Mouse (Mus musculus): ENCODE data around the gene Efna5. TPM values are rescaled to one million over a fixed set of nuclear protein-coding genes. Genes with fewer than 3 reads are reported as not detected.

Efna5 gene
- 26.9 and 32.4 TPM in 2 replicates for polyA plus RNA-seq (2015; fragmentation: Nextera tagmentation; extraction: Ambion mirVana)

DNA sequence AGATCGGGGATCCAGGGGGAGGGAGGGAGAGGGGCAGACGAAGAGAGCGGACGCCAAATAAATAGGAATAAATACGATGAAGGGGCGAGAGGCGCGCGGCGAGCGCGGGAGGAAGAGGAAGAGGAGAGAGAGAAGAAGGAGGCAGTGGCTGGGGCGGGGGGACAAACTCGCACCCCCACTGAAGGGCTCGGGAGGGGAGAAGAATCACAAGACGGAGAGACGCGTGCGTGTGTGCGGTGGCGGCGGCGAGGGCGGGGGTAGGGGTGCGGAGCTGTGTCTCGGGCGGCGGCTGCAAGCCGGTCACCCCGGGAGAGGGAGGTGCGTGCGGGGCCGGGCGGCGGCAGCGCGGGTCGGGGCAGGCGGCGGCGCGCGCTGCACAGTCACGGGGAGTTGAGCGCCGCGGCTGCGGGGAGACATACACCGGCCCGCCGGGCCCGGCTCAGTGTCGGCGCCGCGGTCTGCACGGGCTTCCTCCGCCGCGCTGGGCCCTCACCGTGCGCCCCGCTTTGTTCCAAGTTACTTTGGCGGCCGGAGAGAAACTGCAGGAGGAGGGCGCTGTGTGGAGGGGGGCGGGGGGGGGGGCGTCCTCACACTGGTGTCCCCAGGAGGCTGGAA is at the start of gene Efna5:
Efna5 (minus strand) TSS at position 142 of the 615 bp plus-strand sequence.
- ATAC-seq (ENCODE audit: low FRiP score, low TSS enrichment) = peak; percentile 16
- H3K4me3 ChIP-seq (ENCODE audit: low read length) = peak within 1 kb of the TSS; percentile 72
- no peaks in the 10 kb centered on the region for H3K36me3 ChIP-seq (ENCODE audit: insufficient read depth, low read length)
- under 1% methylated on average over 38 of the region's 68 CpGs for WGBS
- H3K4me2 ChIP-seq (replicated peaks; ENCODE audit: low read depth, low read length) = peak within 1 kb of the TSS; percentile 98
- H3K27ac ChIP-seq (ENCODE audit: low read length) = peak within 1 kb of the TSS; percentile 95
- H3K27me3 ChIP-seq (ENCODE audit: insufficient read depth, low read length) = no peaks in the 10 kb centered on the region
- H3K4me1 ChIP-seq (ENCODE audit: insufficient read depth, low read length) = peaks cover 7% of the 10 kb centered on the region
- H3K9me3 ChIP-seq (ENCODE audit: low read length) = no peaks in the 10 kb centered on the region
- H3K9ac ChIP-seq (replicated peaks; ENCODE audit: low read length) = peak within 1 kb of the TSS; percentile 84

DNA sequence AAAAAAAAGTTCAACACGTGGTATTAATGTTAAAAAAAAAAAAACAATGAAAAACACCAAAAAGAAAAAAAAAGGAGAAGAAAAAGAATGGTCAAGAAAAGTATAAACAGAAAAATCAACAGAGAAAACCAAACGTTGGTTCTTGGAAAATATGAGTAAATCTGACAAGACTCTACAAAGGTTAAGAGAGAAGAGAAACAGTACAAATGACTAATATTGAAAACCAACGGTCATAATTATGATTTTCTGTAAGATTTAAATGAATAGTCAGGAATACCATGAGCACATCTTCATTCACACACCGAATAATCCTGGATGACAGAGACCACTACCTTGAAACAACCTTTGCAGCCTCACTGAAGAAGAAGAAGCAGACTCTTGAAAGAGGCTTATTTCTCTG is 34.2 kb upstream of the Efna5 start:
- no peaks in the 10 kb centered on the region for H3K36me3 ChIP-seq (ENCODE audit: insufficient read depth, low read length)
- H3K4me3 ChIP-seq (ENCODE audit: low read length) = no peak overlapping the region
- H3K4me2 ChIP-seq (replicated peaks; ENCODE audit: low read depth, low read length) = no peak overlapping the region
- H3K9ac ChIP-seq (replicated peaks; ENCODE audit: low read length) = no peak overlapping the region
- no peaks in the 10 kb centered on the region for H3K9me3 ChIP-seq (ENCODE audit: low read length)
- no peak overlapping the region for H3K27ac ChIP-seq (ENCODE audit: low read length)
- no peaks in the 10 kb centered on the region for H3K4me1 ChIP-seq (ENCODE audit: insufficient read depth, low read length)
- 87% methylated on average over 4 of the region's 4 CpGs for WGBS
- no peak for ATAC-seq (ENCODE audit: low FRiP score, low TSS enrichment)
- no peaks in the 10 kb centered on the region for H3K27me3 ChIP-seq (ENCODE audit: insufficient read depth, low read length)

DNA sequence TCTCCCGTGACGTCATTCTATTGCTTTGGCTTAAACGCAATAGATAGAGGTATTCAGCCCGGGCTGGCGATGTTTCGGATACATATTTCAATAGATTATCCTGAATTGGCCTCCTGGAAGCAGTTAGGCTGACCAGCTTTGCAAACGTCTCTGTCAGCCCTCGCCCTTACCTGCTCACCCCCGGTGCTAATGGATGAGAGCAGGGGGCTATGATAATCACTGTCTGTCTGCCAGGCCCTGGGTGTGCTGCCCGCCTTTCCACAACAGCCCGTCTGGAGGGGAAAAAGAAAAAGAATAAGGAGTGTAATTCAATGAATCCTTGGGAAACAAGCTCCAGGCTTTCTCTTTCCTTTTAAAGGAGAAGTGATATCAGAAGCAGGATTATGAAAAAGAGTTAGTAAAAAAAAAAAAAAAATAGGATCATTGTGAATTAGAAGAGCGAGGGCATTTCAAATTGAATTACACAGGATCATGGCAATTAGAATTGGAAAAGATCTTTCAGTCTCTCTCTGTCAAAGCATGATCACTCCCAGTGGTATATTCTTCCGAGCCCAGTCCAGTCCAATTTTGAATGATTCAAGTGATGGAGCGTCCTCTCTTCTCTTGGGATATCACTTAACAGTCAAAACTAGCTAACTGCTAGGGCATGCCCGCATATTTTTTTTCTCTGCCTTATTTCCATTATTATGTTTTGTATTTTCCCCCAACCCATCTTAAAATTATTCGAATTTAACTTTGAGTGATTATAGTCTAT is 24.8 kb upstream of the Efna5 start:
- Histone ChIP-seq H3K36me3 (ENCODE audit: insufficient read depth, low read length) (no peaks in the 10 kb centered on the region), H3K27ac (ENCODE audit: low read length) (no peak overlapping the region), H3K4me3 (ENCODE audit: low read length) (no peak overlapping the region), H3K9ac (replicated peaks; ENCODE audit: low read length) (no peak overlapping the region), H3K4me2 (replicated peaks; ENCODE audit: low read depth, low read length) (no peak overlapping the region), H3K4me1 (ENCODE audit: insufficient read depth, low read length) (no peaks in the 10 kb centered on the region), H3K9me3 (ENCODE audit: low read length) (no peaks in the 10 kb centered on the region), H3K27me3 (ENCODE audit: insufficient read depth, low read length) (no peaks in the 10 kb centered on the region)
- no peak for ATAC-seq (ENCODE audit: low FRiP score, low TSS enrichment)
- WGBS = 76% methylated on average over 16 of the region's 16 CpGs

DNA sequence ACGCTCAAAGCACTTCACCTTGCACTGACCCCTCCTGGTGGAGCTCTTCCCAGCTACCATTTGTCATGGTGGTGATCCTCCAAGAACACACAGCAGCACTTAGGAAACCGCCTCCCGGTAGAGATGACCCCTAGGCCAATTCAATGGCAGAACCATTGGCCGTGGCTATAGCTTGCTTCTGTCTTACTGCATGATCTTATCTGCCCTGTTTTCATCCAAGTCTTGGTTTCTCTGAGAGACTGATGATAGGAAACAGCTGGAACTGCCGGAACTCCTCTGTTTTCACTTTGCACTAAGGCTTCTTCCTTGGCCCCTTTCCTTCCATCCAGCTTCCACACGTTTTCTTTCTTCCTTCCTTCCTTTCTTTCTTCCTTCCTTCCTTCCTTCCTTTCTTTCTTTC is 17.9 kb upstream of the Efna5 start:
- no peak for ATAC-seq (ENCODE audit: low FRiP score, low TSS enrichment)
- H3K36me3 ChIP-seq (ENCODE audit: insufficient read depth, low read length) = no peaks in the 10 kb centered on the region

DNA sequence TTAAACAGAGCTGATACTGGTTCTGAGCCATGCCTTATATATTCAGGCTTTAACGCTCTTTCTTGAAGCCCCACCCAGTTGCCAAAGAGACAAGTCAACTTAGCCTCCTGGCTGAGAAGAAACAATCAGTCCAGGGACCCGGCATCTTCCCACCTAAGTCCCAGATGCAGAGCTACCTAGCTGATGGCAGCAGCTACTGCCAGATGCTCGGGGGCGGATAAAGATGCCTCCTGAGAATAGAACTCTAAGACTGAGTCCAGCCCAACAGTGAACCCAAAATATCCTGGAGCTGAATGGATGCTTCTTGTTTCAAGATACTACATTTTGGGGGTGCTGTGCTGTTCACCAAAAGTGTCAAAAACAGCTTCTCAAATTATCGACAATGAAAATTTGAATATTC is 8.9 kb upstream of the Efna5 start:
- no peak overlapping the region for H3K4me2 ChIP-seq (replicated peaks; ENCODE audit: low read depth, low read length)
- no peak overlapping the region for H3K9ac ChIP-seq (replicated peaks; ENCODE audit: low read length)
- no peaks in the 10 kb centered on the region for H3K27me3 ChIP-seq (ENCODE audit: insufficient read depth, low read length)
- no peak overlapping the region for H3K27ac ChIP-seq (ENCODE audit: low read length)
- ATAC-seq (ENCODE audit: low FRiP score, low TSS enrichment) = no peak
- H3K36me3 ChIP-seq (ENCODE audit: insufficient read depth, low read length) = no peaks in the 10 kb centered on the region
- 90% methylated on average over 5 of the region's 5 CpGs for WGBS
- no peaks in the 10 kb centered on the region for H3K9me3 ChIP-seq (ENCODE audit: low read length)
- H3K4me1 ChIP-seq (ENCODE audit: insufficient read depth, low read length) = no peaks in the 10 kb centered on the region
- no peak overlapping the region for H3K4me3 ChIP-seq (ENCODE audit: low read length)

More for the DNA sequence above, 17.9 kb upstream of the Efna5 start:
- Histone ChIP-seq H3K27ac (ENCODE audit: low read length) (no peak overlapping the region), H3K4me3 (ENCODE audit: low read length) (no peak overlapping the region), H3K9ac (replicated peaks; ENCODE audit: low read length) (no peak overlapping the region), H3K4me2 (replicated peaks; ENCODE audit: low read depth, low read length) (no peak overlapping the region), H3K27me3 (ENCODE audit: insufficient read depth, low read length) (no peaks in the 10 kb centered on the region), H3K9me3 (ENCODE audit: low read length) (no peaks in the 10 kb centered on the region), H3K4me1 (ENCODE audit: insufficient read depth, low read length) (no peaks in the 10 kb centered on the region)
- 59% methylated on average over 6 of the region's 6 CpGs for WGBS

DNA sequence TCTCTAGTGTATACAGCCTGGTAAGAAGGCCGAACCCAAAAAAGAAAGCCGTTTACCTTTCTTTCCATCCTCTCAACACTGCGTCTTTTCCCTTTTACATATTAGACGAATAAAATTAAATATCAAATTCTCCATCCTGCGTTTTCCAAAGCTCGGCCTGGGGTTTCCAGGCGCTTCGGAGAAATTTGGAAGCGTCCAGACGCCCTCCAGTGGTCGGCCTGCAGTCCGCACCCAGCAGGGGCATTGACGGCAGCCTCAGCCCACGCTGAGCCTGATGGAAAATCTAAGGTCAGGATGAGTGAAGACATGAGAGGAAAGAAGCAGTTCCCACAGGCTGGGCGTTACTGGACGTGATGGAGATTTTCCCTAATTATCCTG is 3.0 kb upstream of the Efna5 start:
- peak overlapping the region; percentile 47 for H3K9ac ChIP-seq (replicated peaks; ENCODE audit: low read length)
- no peaks in the 10 kb centered on the region for H3K36me3 ChIP-seq (ENCODE audit: insufficient read depth, low read length)
- H3K4me2 ChIP-seq (replicated peaks; ENCODE audit: low read depth, low read length) = peak overlapping the region; percentile 98
- ATAC-seq (ENCODE audit: low FRiP score, low TSS enrichment) = no peak
- H3K9me3 ChIP-seq (ENCODE audit: low read length) = no peaks in the 10 kb centered on the region
- H3K4me1 ChIP-seq (ENCODE audit: insufficient read depth, low read length) = peaks cover 3% of the 10 kb centered on the region; the same call in 1 of the 2 replicates
- H3K27me3 ChIP-seq (ENCODE audit: insufficient read depth, low read length) = no peaks in the 10 kb centered on the region
- WGBS = 0% methylated on average over 16 of the region's 16 CpGs
- peak overlapping the region; percentile 72 for H3K4me3 ChIP-seq (ENCODE audit: low read length)
- H3K27ac ChIP-seq (ENCODE audit: low read length) = peak overlapping the region; percentile 49; the same call in 1 of the 2 replicates

DNA sequence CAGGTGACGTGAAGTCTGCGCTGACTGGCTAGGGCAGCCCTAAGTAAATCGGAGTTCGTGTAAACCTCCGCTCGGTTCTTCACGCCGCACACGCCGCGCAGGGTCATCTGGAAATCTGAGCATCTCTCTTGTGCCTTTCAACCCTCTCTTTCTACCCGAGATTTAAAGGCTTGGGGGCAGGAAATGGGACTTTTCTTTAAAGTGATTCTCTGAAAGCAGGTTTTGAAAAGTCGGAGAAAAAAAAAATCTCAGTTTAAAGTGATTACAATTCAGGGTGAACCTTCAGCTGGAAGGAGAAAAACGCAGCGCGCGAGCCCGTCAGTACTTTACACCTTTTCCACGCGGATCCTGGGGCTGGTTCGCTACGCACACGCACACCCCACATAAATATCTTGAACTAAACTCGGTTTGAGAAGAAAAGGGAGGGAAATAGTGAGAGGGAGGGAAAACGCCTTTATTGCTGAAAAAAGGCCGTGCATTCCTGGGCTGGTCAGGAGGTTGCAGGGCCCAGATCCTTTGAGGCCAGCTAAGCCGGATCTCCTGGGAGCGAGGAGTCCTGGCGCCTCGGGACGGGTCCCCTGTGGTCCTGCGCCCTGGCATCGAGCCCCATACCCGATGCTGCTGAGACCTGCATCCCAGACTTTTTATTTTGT is 2.5 kb upstream of the Efna5 start:
- peak; percentile 17 for ATAC-seq (ENCODE audit: low FRiP score, low TSS enrichment)
- Histone ChIP-seq H3K27me3 (ENCODE audit: insufficient read depth, low read length) (no peaks in the 10 kb centered on the region), H3K36me3 (ENCODE audit: insufficient read depth, low read length) (no peaks in the 10 kb centered on the region), H3K4me1 (ENCODE audit: insufficient read depth, low read length) (peaks cover 7% of the 10 kb centered on the region), H3K9ac (replicated peaks; ENCODE audit: low read length) (peak overlapping the region; percentile 47), H3K9me3 (ENCODE audit: low read length) (no peaks in the 10 kb centered on the region), H3K4me2 (replicated peaks; ENCODE audit: low read depth, low read length) (peak overlapping the region; percentile 98), H3K27ac (ENCODE audit: low read length) (peak overlapping the region; percentile 49), H3K4me3 (ENCODE audit: low read length) (peak overlapping the region; percentile 72)
- under 1% methylated on average over 34 of the region's 34 CpGs for WGBS

DNA sequence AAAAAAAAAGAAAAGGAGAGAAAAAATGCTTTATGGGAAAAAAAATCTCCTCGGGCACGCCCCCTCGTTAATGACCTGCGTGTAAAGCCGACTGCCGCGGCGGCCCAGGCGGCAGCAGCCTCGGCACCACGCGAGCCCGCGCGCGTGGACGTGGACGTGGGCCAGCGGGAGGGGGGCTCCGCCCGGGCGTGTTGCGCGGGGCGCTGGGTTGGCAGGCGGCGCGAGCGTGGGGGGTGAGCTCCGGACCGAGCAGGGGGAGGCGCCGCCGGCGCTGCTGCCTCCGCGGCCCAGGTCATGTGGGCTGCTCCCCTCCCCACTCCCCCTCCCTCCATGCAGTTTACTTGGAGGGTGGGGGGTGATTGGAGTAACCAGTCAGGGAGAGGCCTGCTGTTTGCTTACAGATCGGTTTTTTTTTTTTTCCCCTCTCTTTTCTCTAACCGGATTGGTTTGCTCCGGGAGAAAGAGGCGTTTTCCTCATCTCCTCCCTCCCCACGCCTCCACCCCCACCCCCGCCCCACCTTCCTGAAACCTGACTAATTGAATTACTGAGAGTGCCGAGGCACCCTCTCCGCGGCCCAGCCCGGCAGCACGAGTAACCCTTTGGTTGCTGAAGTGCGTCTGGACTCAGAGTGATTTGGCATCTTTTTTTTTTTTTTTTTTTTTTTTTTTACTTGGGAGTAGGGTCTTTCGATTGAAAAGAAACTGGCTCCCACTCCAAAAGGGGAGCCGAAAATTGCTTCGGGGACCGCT is 1.8 kb upstream of the Efna5 start:
- Histone ChIP-seq H3K27me3 (ENCODE audit: insufficient read depth, low read length) (no peaks in the 10 kb centered on the region), H3K9me3 (ENCODE audit: low read length) (no peaks in the 10 kb centered on the region), H3K4me1 (ENCODE audit: insufficient read depth, low read length) (peaks cover 7% of the 10 kb centered on the region), H3K9ac (replicated peaks; ENCODE audit: low read length) (peak overlapping the region; percentile 84), H3K27ac (ENCODE audit: low read length) (peak overlapping the region; percentile 95), H3K36me3 (ENCODE audit: insufficient read depth, low read length) (no peaks in the 10 kb centered on the region), H3K4me2 (replicated peaks; ENCODE audit: low read depth, low read length) (peak overlapping the region; percentile 98), H3K4me3 (ENCODE audit: low read length) (peak overlapping the region; percentile 72)
- under 1% methylated on average over 49 of the region's 53 CpGs for WGBS
- ATAC-seq (ENCODE audit: low FRiP score, low TSS enrichment) = peak; percentile 90

DNA sequence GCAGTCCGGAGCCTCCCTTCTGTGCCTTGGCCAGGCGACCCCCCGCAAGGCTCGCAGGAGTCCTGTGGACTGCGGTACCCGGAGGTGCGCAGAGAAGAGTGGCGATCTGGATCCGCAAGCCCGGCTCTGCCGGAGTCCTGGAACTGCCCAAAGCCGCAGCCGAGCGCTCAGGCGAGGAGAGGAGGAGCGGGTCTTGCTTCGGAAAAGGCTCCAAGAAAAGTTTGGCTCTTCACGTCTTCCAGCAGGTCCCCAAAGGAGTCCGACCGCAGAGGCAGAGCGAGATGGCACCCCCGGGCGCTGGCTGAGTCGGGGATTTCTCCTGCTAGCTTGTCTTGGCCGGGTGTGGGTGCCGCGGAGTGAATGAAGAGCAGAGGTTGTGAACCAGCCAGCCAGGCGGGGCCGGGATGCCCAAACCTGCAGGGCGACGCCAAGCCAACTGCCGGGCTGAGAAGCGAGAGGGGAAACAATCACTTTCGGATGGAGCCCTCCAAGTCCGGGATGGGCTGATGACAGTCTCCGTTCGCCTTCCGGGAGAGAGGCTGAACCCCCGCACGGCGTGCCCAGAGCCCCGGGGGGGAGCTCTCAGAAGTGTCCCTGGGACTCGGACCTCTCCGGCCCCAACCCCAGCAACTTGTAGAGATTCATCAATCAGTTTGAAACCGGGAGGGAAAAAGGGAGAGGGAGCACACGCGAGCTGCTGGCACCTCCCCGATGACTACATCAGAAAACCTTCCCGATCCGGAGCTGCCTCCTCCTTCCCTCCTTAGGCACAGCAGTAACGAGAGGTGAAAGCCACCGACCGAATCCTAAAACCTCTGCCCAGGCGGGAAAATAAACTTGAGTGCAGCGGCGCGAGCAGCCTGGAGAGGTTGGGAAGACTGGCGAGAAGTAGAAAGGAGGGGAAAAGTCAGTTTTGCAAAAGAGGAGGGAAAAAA is 941 bp upstream of the Efna5 start:
- Histone ChIP-seq H3K27ac (ENCODE audit: low read length) (peak overlapping the region; percentile 95), H3K4me2 (replicated peaks; ENCODE audit: low read depth, low read length) (peak overlapping the region; percentile 98), H3K4me1 (ENCODE audit: insufficient read depth, low read length) (peaks cover 7% of the 10 kb centered on the region), H3K27me3 (ENCODE audit: insufficient read depth, low read length) (no peaks in the 10 kb centered on the region), H3K9me3 (ENCODE audit: low read length) (no peaks in the 10 kb centered on the region), H3K4me3 (ENCODE audit: low read length) (peak overlapping the region; percentile 72), H3K36me3 (ENCODE audit: insufficient read depth, low read length) (no peaks in the 10 kb centered on the region), H3K9ac (replicated peaks; ENCODE audit: low read length) (peak overlapping the region; percentile 84)
- WGBS = under 1% methylated on average over 55 of the region's 58 CpGs
- ATAC-seq (ENCODE audit: low FRiP score, low TSS enrichment) = peak; percentile 21

Measured in kidney, embryonic 16.5 days (tissue).